Mouse (Mus musculus) gastrocnemius, adult 2 months (tissue): ENCODE data around the gene Klrb1a. TPM values are rescaled to one million over a fixed set of nuclear protein-coding genes. Genes with fewer than 3 reads are reported as not detected.

Source experiments
- DNase-seq: peaks from one replicate; pipeline ENCODE4 v3.0.0; 2022
- H3K27ac ChIP-seq: fragments of 200-600 bp; 2 replicates; pipeline ENCODE4 v1.8.1; 2022; ENCODE audit warnings: mild to moderate bottlenecking
- H3K4me3 ChIP-seq: fragments of 200-600 bp; 2 replicates; pipeline ENCODE4 v1.8.1; 2022; ENCODE audit warnings: mild to moderate bottlenecking, moderate library complexity
- CTCF ChIP-seq: fragments of 200-600 bp; IDR thresholded peaks from 2 replicates; pipeline ENCODE4 v1.8.1; 2022; ENCODE audit warnings: antibody characterized with exemption, mild to moderate bottlenecking, moderate library complexity
- intact Hi-C: fragments of 180-260 bp; cut with DNase I; formaldehyde crosslinking; loops from one replicate; pipeline ENCODE4 v1.15.1; 2025
- total RNA-seq, 2 experiments: library from RNA; stranded (reverse); gene quantifications; 2 replicates each; pipeline ENCODE4 v1.2.3; 2021

Klrb1a gene
- total RNA-seq, 2 experiments from 2014 or later = not detected

- no peak for TF ChIP-seq CTCF
- peak; percentile 27 for DNase-seq
- intact Hi-C loops = no loop called here
- Histone ChIP-seq H3K27ac (no peak overlapping the region), H3K4me3 (no peak overlapping the region)
Observed at GRCm38 (mm10) chr6:128589426-128589825, 33.9 kb downstream of the Klrb1a start.

- TF ChIP-seq CTCF = no peak
- no peak for DNase-seq
- H3K4me3 ChIP-seq = no peak overlapping the region
- intact Hi-C loops = no loop called here
- peak overlapping the region; percentile 31; the same call in 1 of the 2 replicates for H3K27ac ChIP-seq
Observed at GRCm38 (mm10) chr6:128587619-128588018, 35.7 kb downstream of the Klrb1a start.

- no peak for TF ChIP-seq CTCF
- no peak for DNase-seq
- Histone ChIP-seq H3K27ac (no peak overlapping the region), H3K4me3 (no peak overlapping the region)
- intact Hi-C loops = no loop called here
Observed at GRCm38 (mm10) chr6:128585642-128586245, 37.6 kb downstream of the Klrb1a start.

GRCm38 (mm10) chr6:128584070-128584660 lies 39.2 kb downstream of the Klrb1a start:
- TF ChIP-seq CTCF = peak; percentile 32; the same call in 1 of the 2 replicates
- intact Hi-C loops = no loop called here
- H3K4me3 ChIP-seq = no peak overlapping the region
- no peak overlapping the region for H3K27ac ChIP-seq
- DNase-seq = no peak

GRCm38 (mm10) chr6:128581508-128581907 lies 41.8 kb downstream of the Klrb1a start, which contains the start of gene A2ml1:
Gene A2ml1 (minus strand): TSS chr6:128581608.
- DNase-seq = no peak
- TF ChIP-seq CTCF = no peak
- no peak within 1 kb of the TSS for H3K4me3 ChIP-seq
- H3K27ac ChIP-seq = no peak within 1 kb of the TSS
- intact Hi-C loops = no loop called here

GRCm38 (mm10) chr6:128577301-128577700 lies 46.0 kb downstream of the Klrb1a start:
- H3K27ac ChIP-seq = no peak overlapping the region
- H3K4me3 ChIP-seq = no peak overlapping the region
- intact Hi-C loops = no loop called here
- no peak for TF ChIP-seq CTCF
- no peak for DNase-seq

- intact Hi-C loops = no loop called here
- no peak for TF ChIP-seq CTCF
- Histone ChIP-seq H3K27ac (no peak overlapping the region), H3K4me3 (no peak overlapping the region)
- no peak for DNase-seq
Observed at GRCm38 (mm10) chr6:128566589-128566988, 56.7 kb downstream of the Klrb1a start.

Other genes starting within 250 kb of the Klrb1a start
- not detected for gene Tex52, start 248.1 kb downstream of the Klrb1a start, total RNA-seq
- gene Gm44596, start 248.0 kb downstream of the Klrb1a start, total RNA-seq = not detected
- gene Nrip2, start 224.2 kb downstream of the Klrb1a start, total RNA-seq = 1 to 10 TPM; 1.5 to 1.7 TPM
- gene Itfg2, start 198.6 kb downstream of the Klrb1a start, total RNA-seq = 10 to 100 TPM; 15.3 to 16.3 TPM
- 100 to 1,000 TPM; 105 to 165 TPM for gene Fkbp4, start 184.9 kb downstream of the Klrb1a start, total RNA-seq
- not detected for gene Pzp, start 96.8 kb downstream of the Klrb1a start, total RNA-seq
- gene A2ml1, start 41.9 kb downstream of the Klrb1a start, total RNA-seq = not detected
- gene Clec2h, start 38.9 kb upstream of the Klrb1a start, total RNA-seq = not detected
- gene Klrb1, start 99.5 kb upstream of the Klrb1a start, total RNA-seq = not detected
- not detected for gene Klrb1c, start 165.7 kb upstream of the Klrb1a start, total RNA-seq
- not detected for gene Gm44511, start 202.8 kb upstream of the Klrb1a start, total RNA-seq
- not detected for gene Klrb1b, start 202.8 kb upstream of the Klrb1a start, total RNA-seq